Mouse (Mus musculus) midbrain, embryonic 16.5 days (tissue): Measurements from ENCODE around the gene Brox. TPM values are rescaled to one million over a fixed set of nuclear protein-coding genes. Genes with fewer than 3 reads are reported as not detected.
A peak's percentile ranks its signal among the peaks of the same experiment; 100 is the strongest.
"Not testable (repeated sequence)": the region's sequence is repeated elsewhere in the genome, so short reads cannot be mapped to it uniquely, and the experiment has no call there.

Experiments
- ATAC-seq: fragments of 200-750 bp; cut with Nextera tagmentation; 2 replicates; pipeline ENCODE4 v1.8.0; 2017; ENCODE audit warnings: moderate TSS enrichment
- H3K27ac ChIP-seq: fragments of 300-500 bp; sonication (generic); 2 replicates; pipeline ENCODE4 v1.5.1; 2014; ENCODE audit warnings: mild to moderate bottlenecking, low read length, mixed read lengths
- H3K27me3 ChIP-seq: fragments of 300-500 bp; sonication (generic); 2 replicates; pipeline ENCODE4 v1.6.1; 2014; ENCODE audit warnings: low read depth, low read length, mixed read lengths; ENCODE audit not compliant: control insufficient read depth, insufficient read depth
- H3K36me3 ChIP-seq: fragments of 300-500 bp; sonication (generic); 2 replicates; pipeline ENCODE4 v1.6.1; 2014; ENCODE audit warnings: mild to moderate bottlenecking, low read length, moderate library complexity, mixed read lengths; ENCODE audit not compliant: control insufficient read depth, insufficient read depth
- H3K4me1 ChIP-seq: fragments of 300-500 bp; sonication (generic); 2 replicates; pipeline ENCODE4 v1.6.1; 2014; ENCODE audit warnings: mild to moderate bottlenecking, low read length, mixed read lengths; ENCODE audit not compliant: control insufficient read depth, insufficient read depth
- H3K4me2 ChIP-seq: fragments of 300-500 bp; sonication (generic); 2 replicates; pipeline ENCODE4 v1.6.1; 2014; ENCODE audit warnings: mild to moderate bottlenecking, low read length, mixed read lengths
- H3K4me3 ChIP-seq: fragments of 300-500 bp; sonication (generic); 2 replicates; pipeline ENCODE4 v1.5.1; 2014; ENCODE audit warnings: low read depth, mild to moderate bottlenecking, low read length, moderate library complexity, mixed read lengths
- H3K9ac ChIP-seq: fragments of 300-500 bp; sonication (generic); 2 replicates; pipeline ENCODE4 v1.6.1; 2014; ENCODE audit warnings: low read depth, low read length, mixed read lengths
- H3K9me3 ChIP-seq: fragments of 300-500 bp; sonication (generic); replicated peaks from 2 replicates; pipeline ENCODE4 v1.6.1; 2014; ENCODE audit warnings: mild to moderate bottlenecking, low read length, mixed read lengths; ENCODE audit not compliant: control insufficient read depth, poor library complexity, severe bottlenecking
- WGBS: fragments of 180-500 bp; shearing (Covaris S2); extraction: QIAGEN DNeasy Blood & Tissue Kit; methylation state at CpG from one replicate; pipeline ENCODE4 v1.1.7; 2014; 5-methylcytosine and 5-hydroxymethylcytosine counted together
- polyA plus RNA-seq: library from polyadenylated mRNA; unstranded; fragments of >200 nt; fragmentation: Nextera tagmentation; extraction: Ambion mirVana; gene quantifications from 2 replicates; pipeline ENCODE4 v1.2.1, GENCODE M21; 2015

Gene Brox
- polyA plus RNA-seq, 1 experiment from 2014 or later = 105 TPM

GRCm38 (mm10) chr1:183315783-183316182 is 18.7 kb upstream of the Brox start:
- Histone ChIP-seq H3K27me3 (no peaks in the 10 kb centered on the region), H3K9me3 (no peaks in the 10 kb centered on the region), H3K27ac (no peak overlapping the region), H3K4me1 (no peaks in the 10 kb centered on the region), H3K4me2 (no peak overlapping the region), H3K9ac (no peak overlapping the region), H3K36me3 (peaks cover 32% of the 10 kb centered on the region), H3K4me3 (no peak overlapping the region)
- ATAC-seq = no peak
- 94% methylated on average over 2 of the region's 2 CpGs for WGBS

- no peak for ATAC-seq
- 92% methylated on average over 2 of the region's 2 CpGs for WGBS
Measured at GRCm38 (mm10) chr1:183312076-183312475, 15.0 kb upstream of the Brox start.

GRCm38 (mm10) chr1:183309601-183310000 is 12.5 kb upstream of the Brox start:
- peaks cover 16% of the 10 kb centered on the region for H3K36me3 ChIP-seq
- 75% methylated on average over 2 of the region's 2 CpGs for WGBS
- H3K9me3 ChIP-seq, H3K4me1 ChIP-seq, H3K4me2 ChIP-seq, ATAC-seq, H3K27me3 ChIP-seq, H3K9ac ChIP-seq, H3K27ac ChIP-seq, H3K4me3 ChIP-seq: not testable (repeated sequence)

More at GRCm38 (mm10) chr1:183312076-183312475, 15.0 kb upstream of the Brox start:
- H3K4me1 ChIP-seq = no peaks in the 10 kb centered on the region
- H3K4me3 ChIP-seq = no peak overlapping the region
- H3K9ac ChIP-seq = no peak overlapping the region
- H3K27ac ChIP-seq = no peak overlapping the region
- H3K27me3 ChIP-seq = no peaks in the 10 kb centered on the region
- no peak overlapping the region for H3K4me2 ChIP-seq
- H3K36me3 ChIP-seq = peaks cover 26% of the 10 kb centered on the region
- H3K9me3 ChIP-seq = no peaks in the 10 kb centered on the region

GRCm38 (mm10) chr1:183308476-183308875 is 11.4 kb upstream of the Brox start:
- Histone ChIP-seq H3K9me3 (no peaks in the 10 kb centered on the region), H3K4me3 (no peak overlapping the region)
- WGBS = 88% methylated on average over 1 of the region's 1 CpGs

GRCm38 (mm10) chr1:183307555-183307954 is 10.5 kb upstream of the Brox start:
- no peak overlapping the region for H3K4me2 ChIP-seq
- H3K4me1 ChIP-seq = no peaks in the 10 kb centered on the region
- no peaks in the 10 kb centered on the region for H3K9me3 ChIP-seq
- H3K9ac ChIP-seq = no peak overlapping the region
- WGBS = 79% methylated on average over 3 of the region's 3 CpGs
- no peak for ATAC-seq
- H3K27me3 ChIP-seq = no peaks in the 10 kb centered on the region
- H3K36me3 ChIP-seq = 0 out of 2 replicates have a peak, but pooled peaks cover 9% of the 10 kb centered on the region
- H3K27ac ChIP-seq = no peak overlapping the region
- H3K4me3 ChIP-seq = no peak overlapping the region

More at GRCm38 (mm10) chr1:183308476-183308875, 11.4 kb upstream of the Brox start:
- H3K4me1 ChIP-seq = no peaks in the 10 kb centered on the region
- H3K36me3 ChIP-seq = 0 out of 2 replicates have a peak, but pooled peaks cover 9% of the 10 kb centered on the region
- no peak overlapping the region for H3K4me2 ChIP-seq
- no peak for ATAC-seq
- no peaks in the 10 kb centered on the region for H3K27me3 ChIP-seq
- H3K27ac ChIP-seq = no peak overlapping the region
- no peak overlapping the region for H3K9ac ChIP-seq

GRCm38 (mm10) chr1:183299161-183299560 is 2.1 kb upstream of the Brox start:
- no peak overlapping the region for H3K4me3 ChIP-seq
- no peaks in the 10 kb centered on the region for H3K27me3 ChIP-seq
- H3K27ac ChIP-seq = no peak overlapping the region
- H3K4me1 ChIP-seq = no peaks in the 10 kb centered on the region
- H3K9me3 ChIP-seq = no peaks in the 10 kb centered on the region
- H3K36me3 ChIP-seq = no peaks in the 10 kb centered on the region
- 88% methylated on average over 6 of the region's 6 CpGs for WGBS
- no peak overlapping the region for H3K4me2 ChIP-seq
- ATAC-seq = no peak
- no peak overlapping the region for H3K9ac ChIP-seq

- peak overlapping the region; percentile 42 for H3K9ac ChIP-seq
- H3K4me2 ChIP-seq = peak overlapping the region; percentile 55
- H3K9me3 ChIP-seq = no peaks in the 10 kb centered on the region
- peak overlapping the region; percentile 46 for H3K4me3 ChIP-seq
- no peaks in the 10 kb centered on the region for H3K36me3 ChIP-seq
- 0 out of 2 replicates have a peak, but pooled peaks have one; percentile 19 for ATAC-seq
- WGBS = under 1% methylated on average over 20 of the region's 20 CpGs
- H3K4me1 ChIP-seq = no peaks in the 10 kb centered on the region
- no peaks in the 10 kb centered on the region for H3K27me3 ChIP-seq
- peak overlapping the region; percentile 12; the same call in 1 of the 2 replicates for H3K27ac ChIP-seq
Measured at GRCm38 (mm10) chr1:183297886-183298489, 919 bp upstream of the Brox start.

DNA sequence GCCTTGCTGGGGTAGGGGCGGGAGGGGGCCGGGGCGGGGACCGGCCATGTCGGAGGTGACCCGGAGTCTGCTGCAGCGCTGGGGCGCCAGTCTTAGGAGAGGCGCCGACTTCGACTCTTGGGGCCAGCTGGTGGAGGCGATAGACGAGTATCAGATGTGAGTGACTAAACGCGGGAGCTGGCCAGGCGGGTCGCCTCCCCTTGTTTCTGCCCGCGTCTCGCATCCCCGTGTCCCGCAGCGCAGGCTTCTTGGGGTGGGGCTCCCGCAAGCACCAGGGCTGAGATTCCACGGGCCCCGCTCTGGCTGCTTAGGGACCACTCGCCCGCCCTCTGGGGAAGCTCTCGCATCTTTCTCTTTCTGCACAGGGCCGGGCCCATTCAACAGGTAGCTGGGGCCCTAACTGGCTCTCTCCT is 410 bp upstream of the Brox start:
- no peaks in the 10 kb centered on the region for H3K36me3 ChIP-seq
- peak overlapping the region; percentile 12; the same call in 1 of the 2 replicates for H3K27ac ChIP-seq
- no peaks in the 10 kb centered on the region for H3K9me3 ChIP-seq
- peak overlapping the region; percentile 55 for H3K4me2 ChIP-seq
- no peak; the same call in 1 of the 2 replicates for ATAC-seq
- no peaks in the 10 kb centered on the region for H3K27me3 ChIP-seq
- peak overlapping the region; percentile 46 for H3K4me3 ChIP-seq
- WGBS = under 1% methylated on average over 30 of the region's 30 CpGs
- peak overlapping the region; percentile 42 for H3K9ac ChIP-seq
- no peaks in the 10 kb centered on the region for H3K4me1 ChIP-seq

GRCm38 (mm10) chr1:183296465-183296864 is 604 bp downstream of the Brox start, which contains the start of gene Aida:
TSS of gene Aida (plus strand) at chr1:183296590.
- ATAC-seq = peak; percentile 52
- Histone ChIP-seq H3K4me2 (peak within 1 kb of the TSS; percentile 55), H3K4me1 (no peaks in the 10 kb centered on the region), H3K4me3 (peak within 1 kb of the TSS; percentile 46), H3K9ac (peak within 1 kb of the TSS; percentile 61), H3K27me3 (no peaks in the 10 kb centered on the region), H3K36me3 (0 out of 2 replicates have a peak, but pooled peaks cover 2% of the 10 kb centered on the region), H3K27ac (peak within 1 kb of the TSS; percentile 74), H3K9me3 (no peaks in the 10 kb centered on the region)
- WGBS = under 1% methylated on average over 25 of the region's 26 CpGs
